Mouse (Mus musculus): ENCODE results near the gene Trim71. TPM values are rescaled to one million over a fixed set of nuclear protein-coding genes. Genes with fewer than 3 reads are reported as not detected.

The Trim71 gene
- total RNA-seq, 1 experiment = 141 TPM

DNA sequence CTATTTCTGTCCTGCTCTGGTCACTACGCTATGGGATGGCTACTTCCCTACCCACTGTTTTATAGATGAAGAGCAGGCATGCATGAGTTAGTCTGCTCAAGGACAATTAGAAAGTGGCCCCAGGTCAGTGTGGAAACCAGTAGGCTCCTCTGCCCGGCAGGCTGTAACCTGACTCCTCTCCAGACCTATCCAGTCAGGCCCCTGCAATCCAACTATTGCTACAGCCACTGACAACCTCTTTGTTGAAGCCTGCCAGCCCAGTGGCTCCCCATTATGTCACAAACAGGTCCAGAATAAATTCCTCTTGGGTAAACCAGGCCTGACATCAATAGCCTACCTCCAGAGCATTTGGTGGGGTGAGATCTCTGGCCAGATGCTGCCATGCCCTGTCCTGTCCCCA lies 27.5 kb downstream of the Trim71 start:
- Histone ChIP-seq H3K4me3 (ENCODE audit: insufficient read depth in 1 of 2, low read depth in 1 of 2, low read length in 2 of 2, poor library complexity in 1 of 2, severe bottlenecking in 1 of 2) (0 out of 4 replicates have a peak overlapping the region, but pooled peaks have one; percentile 9 to 22), H3K9ac (ENCODE audit: insufficient read depth, low read depth, low read length, poor library complexity, severe bottlenecking) (no peak overlapping the region; the same call in 1 of the 2 replicates), H3K9me3 (ENCODE audit: control insufficient read depth, insufficient read depth, low read depth, low read length) (no peaks in the 10 kb centered on the region), H3K36me3 (ENCODE audit: control insufficient read depth, insufficient read depth, low read length, poor library complexity, severe bottlenecking) (peaks cover 20% of the 10 kb centered on the region), H3K27ac (ENCODE audit: insufficient read depth, low read depth, low read length, poor library complexity, severe bottlenecking) (peak overlapping the region; percentile 61; the same call in 1 of the 2 replicates), H3K4me1 (ENCODE audit: control insufficient read depth in 2 of 2, insufficient read depth in 2 of 2, low read length in 2 of 2, poor library complexity in 1 of 2) (peaks cover 28 to 50% of the 10 kb centered on the region in 2 experiments)
- DNase-seq (ENCODE audit: low read depth, low spot score) = no peak
- no peak for TF ChIP-seq CHD2 (IDR thresholded peaks at IDR 0.05; ENCODE audit: low read depth, low read length)
- no peak for TF ChIP-seq ZC3H11A (IDR thresholded peaks at IDR 0.05; ENCODE audit: borderline replicate concordance, low read depth, low read length)
- TF ChIP-seq MAFK (IDR thresholded peaks at IDR 0.05; ENCODE audit: insufficient read depth, low read depth, low read length) = no peak
- no peak for TF ChIP-seq HCFC1 (IDR thresholded peaks at IDR 0.05; ENCODE audit: borderline replicate concordance, insufficient read depth, low read length)
- TF ChIP-seq ZNF384 (IDR thresholded peaks at IDR 0.05; ENCODE audit: low read depth, low read length) = no peak
- in situ Hi-C loops (cut with MboI; ENCODE audit: low sequenced_read_pairs in 2 of 2, unreplicated experiment in 2 of 2) = no loop called here

DNA sequence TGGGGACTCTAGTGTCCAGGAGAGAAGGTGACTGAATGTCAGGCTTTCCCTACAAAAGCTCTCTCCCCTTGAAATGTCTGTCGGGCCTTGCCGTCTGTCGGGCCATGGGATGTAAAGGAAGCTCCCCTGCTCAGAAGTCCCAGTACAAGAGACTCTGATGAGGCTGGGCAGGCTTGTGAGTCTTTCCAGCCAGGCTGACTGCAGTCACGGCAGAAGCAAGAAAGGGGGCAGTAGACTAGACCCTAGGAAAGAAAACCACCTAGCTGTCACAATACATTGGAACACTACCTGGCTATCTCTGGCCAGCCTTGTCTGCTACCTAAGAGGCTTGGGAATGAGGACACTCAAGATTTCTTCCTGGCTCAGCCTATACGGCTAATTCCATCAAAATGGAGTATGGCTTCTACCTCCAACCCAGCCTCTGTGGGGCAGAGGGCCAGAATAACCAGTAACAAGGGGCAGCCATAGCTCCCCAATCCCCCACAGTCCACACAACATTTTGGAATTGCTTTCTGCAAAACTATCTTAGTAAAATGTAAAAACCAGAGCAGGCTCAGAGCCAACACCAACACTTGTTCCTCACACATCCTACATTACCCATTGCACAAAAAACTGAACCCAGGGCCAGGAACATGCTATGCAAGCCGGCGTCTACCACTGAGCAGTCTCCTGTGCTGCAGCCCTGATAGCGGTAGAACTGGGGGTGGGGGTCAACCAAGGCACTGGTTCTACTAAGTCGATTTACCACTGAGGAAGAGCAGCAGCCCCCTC lies 29.2 kb downstream of the Trim71 start:
- Histone ChIP-seq H3K9ac (ENCODE audit: insufficient read depth, low read depth, low read length, poor library complexity, severe bottlenecking) (no peak overlapping the region), H3K27ac (ENCODE audit: insufficient read depth, low read depth, low read length, poor library complexity, severe bottlenecking) (0 out of 2 replicates have a peak overlapping the region, but pooled peaks have one; percentile 20), H3K4me1 (ENCODE audit: control insufficient read depth in 2 of 2, insufficient read depth in 2 of 2, low read length in 2 of 2, poor library complexity in 1 of 2) (peaks cover 29 to 47% of the 10 kb centered on the region in 2 experiments), H3K9me3 (ENCODE audit: control insufficient read depth, insufficient read depth, low read depth, low read length) (no peaks in the 10 kb centered on the region), H3K36me3 (ENCODE audit: control insufficient read depth, insufficient read depth, low read length, poor library complexity, severe bottlenecking) (peaks cover 17% of the 10 kb centered on the region), H3K4me3 (ENCODE audit: insufficient read depth in 1 of 2, low read depth in 1 of 2, low read length in 2 of 2, poor library complexity in 1 of 2, severe bottlenecking in 1 of 2) (no peak overlapping the region; a peak in 1 of 4 replicates)
- in situ Hi-C loops (cut with MboI; ENCODE audit: low sequenced_read_pairs in 2 of 2, unreplicated experiment in 2 of 2) = no loop called here
- no peak for TF ChIP-seq CHD2 (IDR thresholded peaks at IDR 0.05; ENCODE audit: low read depth, low read length)
- no peak for TF ChIP-seq MAFK (IDR thresholded peaks at IDR 0.05; ENCODE audit: insufficient read depth, low read depth, low read length)
- TF ChIP-seq ZNF384 (IDR thresholded peaks at IDR 0.05; ENCODE audit: low read depth, low read length) = no peak
- no peak for TF ChIP-seq ZC3H11A (IDR thresholded peaks at IDR 0.05; ENCODE audit: borderline replicate concordance, low read depth, low read length)
- no peak for TF ChIP-seq HCFC1 (IDR thresholded peaks at IDR 0.05; ENCODE audit: borderline replicate concordance, insufficient read depth, low read length)
- DNase-seq (ENCODE audit: low read depth, low spot score) = no peak

DNA sequence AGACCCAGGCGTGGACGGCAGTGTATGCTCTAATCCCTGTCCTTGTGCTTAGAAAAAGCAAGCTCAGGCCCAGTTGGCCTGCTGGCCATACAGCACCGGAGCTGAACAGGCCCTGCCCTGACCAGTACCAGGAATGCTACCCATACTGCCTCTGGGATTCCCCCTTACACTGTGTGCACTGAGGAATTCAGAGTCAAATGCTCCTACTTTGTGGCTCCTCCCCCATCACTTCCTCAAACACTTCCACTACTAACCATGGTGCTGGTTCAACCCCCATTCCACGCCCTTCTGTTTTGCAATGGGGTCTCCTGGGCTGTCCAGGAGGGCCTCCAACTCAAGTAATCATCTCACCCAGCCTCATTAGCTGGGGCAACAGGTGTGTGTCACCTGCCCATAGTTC lies 30.3 kb downstream of the Trim71 start:
- Histone ChIP-seq H3K9me3 (ENCODE audit: control insufficient read depth, insufficient read depth, low read depth, low read length) (no peaks in the 10 kb centered on the region), H3K4me3 (ENCODE audit: insufficient read depth in 1 of 2, low read depth in 1 of 2, low read length in 2 of 2, poor library complexity in 1 of 2, severe bottlenecking in 1 of 2) (peak overlapping the region; percentile 19 to 31; a peak in 3 of 4 replicates), H3K36me3 (ENCODE audit: control insufficient read depth, insufficient read depth, low read length, poor library complexity, severe bottlenecking) (peaks cover 14% of the 10 kb centered on the region), H3K9ac (ENCODE audit: insufficient read depth, low read depth, low read length, poor library complexity, severe bottlenecking) (no peak overlapping the region), H3K4me1 (ENCODE audit: control insufficient read depth in 2 of 2, insufficient read depth in 2 of 2, low read length in 2 of 2, poor library complexity in 1 of 2) (peaks cover 30 to 40% of the 10 kb centered on the region in 2 experiments), H3K27ac (ENCODE audit: insufficient read depth, low read depth, low read length, poor library complexity, severe bottlenecking) (no peak overlapping the region)
- TF ChIP-seq ZNF384 (IDR thresholded peaks at IDR 0.05; ENCODE audit: low read depth, low read length) = no peak
- TF ChIP-seq HCFC1 (IDR thresholded peaks at IDR 0.05; ENCODE audit: borderline replicate concordance, insufficient read depth, low read length) = no peak
- no peak for TF ChIP-seq ZC3H11A (IDR thresholded peaks at IDR 0.05; ENCODE audit: borderline replicate concordance, low read depth, low read length)
- no peak for DNase-seq (ENCODE audit: low read depth, low spot score)
- in situ Hi-C loops (cut with MboI; ENCODE audit: low sequenced_read_pairs in 2 of 2, unreplicated experiment in 2 of 2) = no loop called here

DNA sequence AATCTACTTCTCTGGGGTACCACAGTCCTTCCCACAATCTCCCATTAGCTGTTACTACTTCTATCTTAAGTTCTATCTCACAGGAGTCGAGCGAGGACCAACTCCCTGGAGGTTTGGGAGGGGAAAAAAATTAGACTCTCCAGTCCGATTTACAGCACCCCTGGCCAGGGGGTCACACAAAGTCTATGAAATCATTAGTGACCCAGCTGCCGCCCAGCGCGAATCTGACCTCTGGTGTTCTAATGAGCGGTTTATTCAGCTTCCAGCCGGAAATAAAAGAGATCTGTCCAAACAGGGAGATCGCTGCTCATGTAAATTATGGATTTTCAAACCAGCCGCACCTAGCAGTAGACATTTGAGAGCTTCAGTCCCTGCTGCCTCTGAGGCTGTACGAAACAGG lies 32.9 kb downstream of the Trim71 start:
- no peak for TF ChIP-seq HCFC1 (IDR thresholded peaks at IDR 0.05; ENCODE audit: borderline replicate concordance, insufficient read depth, low read length)
- no peak for TF ChIP-seq MAFK (IDR thresholded peaks at IDR 0.05; ENCODE audit: insufficient read depth, low read depth, low read length)
- TF ChIP-seq ZNF384 (IDR thresholded peaks at IDR 0.05; ENCODE audit: low read depth, low read length) = no peak
- TF ChIP-seq CHD2 (IDR thresholded peaks at IDR 0.05; ENCODE audit: low read depth, low read length) = no peak
- TF ChIP-seq ZC3H11A (IDR thresholded peaks at IDR 0.05; ENCODE audit: borderline replicate concordance, low read depth, low read length) = no peak
- in situ Hi-C loops (cut with MboI; ENCODE audit: low sequenced_read_pairs in 2 of 2, unreplicated experiment in 2 of 2) = no loop called here
- no peak for DNase-seq (ENCODE audit: low read depth, low spot score)
- Histone ChIP-seq H3K36me3 (ENCODE audit: control insufficient read depth, insufficient read depth, low read length, poor library complexity, severe bottlenecking) (peaks cover 12% of the 10 kb centered on the region), H3K4me3 (ENCODE audit: insufficient read depth in 1 of 2, low read depth in 1 of 2, low read length in 2 of 2, poor library complexity in 1 of 2, severe bottlenecking in 1 of 2) (peak overlapping the region in 1 of 2 experiments; percentile 20; a peak in 1 of 4 replicates), H3K4me1 (ENCODE audit: control insufficient read depth in 2 of 2, insufficient read depth in 2 of 2, low read length in 2 of 2, poor library complexity in 1 of 2) (peaks cover 21 to 30% of the 10 kb centered on the region in 2 experiments), H3K9me3 (ENCODE audit: control insufficient read depth, insufficient read depth, low read depth, low read length) (no peaks in the 10 kb centered on the region), H3K27ac (ENCODE audit: insufficient read depth, low read depth, low read length, poor library complexity, severe bottlenecking) (peak overlapping the region; percentile 30; the same call in 1 of the 2 replicates), H3K9ac (ENCODE audit: insufficient read depth, low read depth, low read length, poor library complexity, severe bottlenecking) (no peak overlapping the region; the same call in 1 of the 2 replicates)

Measured in ES-E14 (cell line).